Mouse (Mus musculus): ENCODE data around the gene Ankrd9. TPM values are rescaled to one million over a fixed set of nuclear protein-coding genes. Genes with fewer than 3 reads are reported as not detected.

Ankrd9 gene
- 34.7 and 34.8 TPM in 2 replicates for polyA plus RNA-seq (2012; rRNA removed)

- TF ChIP-seq CTCF (IDR thresholded peaks at IDR 0.05; ENCODE audit: extremely low read depth, insufficient read depth, low read length) (no peak), POLR2A (IDR thresholded peaks at IDR 0.05; ENCODE audit: extremely low read depth, insufficient read depth, low read length) (0 out of 2 replicates have a peak, but pooled peaks have one; percentile 29)
- Histone ChIP-seq H3K4me3 (ENCODE audit: insufficient read depth, low read length) (peak within 1 kb of the TSS; percentile 56), H3K27ac (ENCODE audit: insufficient read depth, low read length) (peak within 1 kb of the TSS; percentile 92), H3K4me1 (ENCODE audit: control insufficient read depth, insufficient read depth, low read length) (no peaks in the 10 kb centered on the region)
Observed at GRCm38 (mm10) chr12:110978607-110979406, at the start of gene Ankrd9. TSS of gene Ankrd9 (minus strand) at chr12:110979040.

GRCm38 (mm10) chr12:111021577-111021976 lies 42.7 kb upstream of the Ankrd9 start:
- Histone ChIP-seq H3K27ac (ENCODE audit: insufficient read depth, low read length) (no peak overlapping the region), H3K4me3 (ENCODE audit: insufficient read depth, low read length) (no peak overlapping the region), H3K4me1 (ENCODE audit: control insufficient read depth, insufficient read depth, low read length) (no peaks in the 10 kb centered on the region)
- TF ChIP-seq POLR2A (IDR thresholded peaks at IDR 0.05; ENCODE audit: extremely low read depth, insufficient read depth, low read length): no peak
- TF ChIP-seq CTCF (IDR thresholded peaks at IDR 0.05; ENCODE audit: extremely low read depth, insufficient read depth, low read length): no peak

GRCm38 (mm10) chr12:111021138-111021537 lies 42.3 kb upstream of the Ankrd9 start:
- H3K4me3 ChIP-seq (ENCODE audit: insufficient read depth, low read length): no peak overlapping the region
- H3K27ac ChIP-seq (ENCODE audit: insufficient read depth, low read length): no peak overlapping the region
- no peaks in the 10 kb centered on the region for H3K4me1 ChIP-seq (ENCODE audit: control insufficient read depth, insufficient read depth, low read length)
- TF ChIP-seq CTCF (IDR thresholded peaks at IDR 0.05; ENCODE audit: extremely low read depth, insufficient read depth, low read length) (no peak), POLR2A (IDR thresholded peaks at IDR 0.05; ENCODE audit: extremely low read depth, insufficient read depth, low read length) (no peak)

- Histone ChIP-seq H3K4me1 (ENCODE audit: control insufficient read depth, insufficient read depth, low read length) (no peaks in the 10 kb centered on the region), H3K27ac (ENCODE audit: insufficient read depth, low read length) (no peak overlapping the region), H3K4me3 (ENCODE audit: insufficient read depth, low read length) (no peak overlapping the region)
- no peak for TF ChIP-seq POLR2A (IDR thresholded peaks at IDR 0.05; ENCODE audit: extremely low read depth, insufficient read depth, low read length)
- no peak for TF ChIP-seq CTCF (IDR thresholded peaks at IDR 0.05; ENCODE audit: extremely low read depth, insufficient read depth, low read length)
Observed at GRCm38 (mm10) chr12:111019086-111019485, 40.2 kb upstream of the Ankrd9 start.

GRCm38 (mm10) chr12:111018068-111018467 lies 39.2 kb upstream of the Ankrd9 start:
- no peak overlapping the region for H3K27ac ChIP-seq (ENCODE audit: insufficient read depth, low read length)
- TF ChIP-seq CTCF (IDR thresholded peaks at IDR 0.05; ENCODE audit: extremely low read depth, insufficient read depth, low read length) (no peak), POLR2A (IDR thresholded peaks at IDR 0.05; ENCODE audit: extremely low read depth, insufficient read depth, low read length) (no peak)
- no peak overlapping the region for H3K4me3 ChIP-seq (ENCODE audit: insufficient read depth, low read length)
- H3K4me1 ChIP-seq (ENCODE audit: control insufficient read depth, insufficient read depth, low read length): no peaks in the 10 kb centered on the region

GRCm38 (mm10) chr12:111016807-111017206 lies 38.0 kb upstream of the Ankrd9 start:
- Histone ChIP-seq H3K27ac (ENCODE audit: insufficient read depth, low read length) (no peak overlapping the region), H3K4me3 (ENCODE audit: insufficient read depth, low read length) (no peak overlapping the region), H3K4me1 (ENCODE audit: control insufficient read depth, insufficient read depth, low read length) (no peaks in the 10 kb centered on the region)
- TF ChIP-seq POLR2A (IDR thresholded peaks at IDR 0.05; ENCODE audit: extremely low read depth, insufficient read depth, low read length) (no peak), CTCF (IDR thresholded peaks at IDR 0.05; ENCODE audit: extremely low read depth, insufficient read depth, low read length) (no peak)

- TF ChIP-seq POLR2A (IDR thresholded peaks at IDR 0.05; ENCODE audit: extremely low read depth, insufficient read depth, low read length): no peak
- no peak for TF ChIP-seq CTCF (IDR thresholded peaks at IDR 0.05; ENCODE audit: extremely low read depth, insufficient read depth, low read length)
- H3K4me1 ChIP-seq (ENCODE audit: control insufficient read depth, insufficient read depth, low read length): no peaks in the 10 kb centered on the region
Observed at GRCm38 (mm10) chr12:111009615-111010257, 30.9 kb upstream of the Ankrd9 start.

GRCm38 (mm10) chr12:111008500-111009490 lies 30.0 kb upstream of the Ankrd9 start:
- Histone ChIP-seq H3K4me1 (ENCODE audit: control insufficient read depth, insufficient read depth, low read length) (no peaks in the 10 kb centered on the region), H3K27ac (ENCODE audit: insufficient read depth, low read length) (no peak overlapping the region), H3K4me3 (ENCODE audit: insufficient read depth, low read length) (no peak overlapping the region)
- TF ChIP-seq POLR2A (IDR thresholded peaks at IDR 0.05; ENCODE audit: extremely low read depth, insufficient read depth, low read length) (no peak), CTCF (IDR thresholded peaks at IDR 0.05; ENCODE audit: extremely low read depth, insufficient read depth, low read length) (no peak)

More at GRCm38 (mm10) chr12:111009615-111010257, 30.9 kb upstream of the Ankrd9 start:
- H3K4me3 ChIP-seq (ENCODE audit: insufficient read depth, low read length): no peak overlapping the region
- H3K27ac ChIP-seq (ENCODE audit: insufficient read depth, low read length): no peak overlapping the region

All from cortical plate, adult 2 months (tissue).